Mouse (Mus musculus): Measurements from ENCODE around the gene Gm16440. TPM values are rescaled to one million over a fixed set of nuclear protein-coding genes. Genes with fewer than 3 reads are reported as not detected.

The Gm16440 gene
- polyA plus RNA-seq (2015; fragmentation: Illumina TruSeq; extraction: RNeasy Lipid Tissue Mini Kit (QIAGEN cat#74804); ENCODE audit: insufficient read depth, low replicate concordance) = not detected

GRCm38 (mm10) chr14:6390219-6390618 lies at the start of gene Gm16440:
TSS of gene Gm16440 (minus strand) at chr14:6390319.

GRCm38 (mm10) chr14:6412382-6412781 lies 22.3 kb upstream of the Gm16440 start, which contains the start of gene Gm3591:
TSS of gene Gm3591 (minus strand) at chr14:6412482.

GRCm38 (mm10) chr14:6343578-6343977 lies 46.5 kb downstream of the Gm16440 start, which contains the start of gene Gm3618:
TSS of gene Gm3618 (minus strand) at chr14:6343678.

Other genes with a start within 250 kb of the Gm16440 start
- gene Gm21560, start 171.0 kb downstream of the Gm16440 start, polyA plus RNA-seq (2015; fragmentation: Illumina TruSeq; extraction: RNeasy Lipid Tissue Mini Kit (QIAGEN cat#74804); ENCODE audit: insufficient read depth, low replicate concordance) = not detected
- 0.22 TPM for gene Gm3411, start 103.1 kb downstream of the Gm16440 start, polyA plus RNA-seq (2015; fragmentation: Illumina TruSeq; extraction: RNeasy Lipid Tissue Mini Kit (QIAGEN cat#74804); ENCODE audit: insufficient read depth, low replicate concordance)
- not detected for gene Gm21103, start 85.5 kb downstream of the Gm16440 start, polyA plus RNA-seq (2015; fragmentation: Illumina TruSeq; extraction: RNeasy Lipid Tissue Mini Kit (QIAGEN cat#74804); ENCODE audit: insufficient read depth, low replicate concordance)
- not detected for gene Gm3618, start 46.6 kb downstream of the Gm16440 start, polyA plus RNA-seq (2015; fragmentation: Illumina TruSeq; extraction: RNeasy Lipid Tissue Mini Kit (QIAGEN cat#74804); ENCODE audit: insufficient read depth, low replicate concordance)
- gene Gm3591, start 22.2 kb upstream of the Gm16440 start, polyA plus RNA-seq (2015; fragmentation: Illumina TruSeq; extraction: RNeasy Lipid Tissue Mini Kit (QIAGEN cat#74804); ENCODE audit: insufficient read depth, low replicate concordance) = 0.28 TPM
- not detected for gene Gm3594, start 54.3 kb upstream of the Gm16440 start, polyA plus RNA-seq (2015; fragmentation: Illumina TruSeq; extraction: RNeasy Lipid Tissue Mini Kit (QIAGEN cat#74804); ENCODE audit: insufficient read depth, low replicate concordance)
- not detected for gene Gm8356, start 147.0 kb upstream of the Gm16440 start, polyA plus RNA-seq (2015; fragmentation: Illumina TruSeq; extraction: RNeasy Lipid Tissue Mini Kit (QIAGEN cat#74804); ENCODE audit: insufficient read depth, low replicate concordance)
- 0.17 TPM for gene Gm3629, start 200.3 kb upstream of the Gm16440 start, polyA plus RNA-seq (2015; fragmentation: Illumina TruSeq; extraction: RNeasy Lipid Tissue Mini Kit (QIAGEN cat#74804); ENCODE audit: insufficient read depth, low replicate concordance)
- not detected for gene Gm3460, start 232.1 kb upstream of the Gm16440 start, polyA plus RNA-seq (2015; fragmentation: Illumina TruSeq; extraction: RNeasy Lipid Tissue Mini Kit (QIAGEN cat#74804); ENCODE audit: insufficient read depth, low replicate concordance)